Mouse (Mus musculus): ENCODE measurements around the gene Tssk4. TPM values are rescaled to one million over a fixed set of nuclear protein-coding genes. Genes with fewer than 3 reads are reported as not detected.

The Tssk4 gene
- polyA plus RNA-seq (2015; fragmentation: Nextera tagmentation; extraction: Ambion mirVana) = 0.88 and 1.1 TPM in 2 replicates

DNA sequence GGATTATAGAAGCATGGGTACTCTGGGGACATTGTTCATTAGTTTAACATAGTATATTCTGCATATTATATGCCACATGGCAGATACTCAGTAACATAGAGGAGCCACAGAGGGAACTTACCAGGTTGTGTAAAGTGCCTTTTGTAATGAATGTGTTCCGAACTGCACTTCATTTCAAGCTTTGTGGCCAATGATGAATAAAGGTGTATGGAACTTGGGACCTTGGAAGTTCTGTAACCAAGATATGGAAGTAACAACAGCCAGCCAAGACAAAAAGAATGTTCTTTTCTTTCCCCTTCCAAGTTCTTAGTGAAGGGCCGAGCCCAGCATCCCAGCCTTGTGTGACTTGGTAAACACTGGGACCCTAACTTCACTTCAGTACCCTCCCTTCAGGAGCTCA lies at the start of gene Tssk4:
Tssk4 (plus strand) TSS at position 301 of the 400 bp plus-strand sequence.
- H3K27me3 ChIP-seq = no peaks in the 10 kb centered on the region
- H3K4me2 ChIP-seq = no peak within 1 kb of the TSS
- H3K9ac ChIP-seq = no peak within 1 kb of the TSS
- WGBS = 92% methylated on average over 2 of the region's 2 CpGs
- H3K27ac ChIP-seq = no peak within 1 kb of the TSS
- H3K36me3 ChIP-seq = peaks cover 9% of the 10 kb centered on the region
- no peak for ATAC-seq (ENCODE audit: borderline replicate concordance, extremely low read depth, low FRiP score, low TSS enrichment)
- H3K9me3 ChIP-seq = no peaks in the 10 kb centered on the region
- peaks cover 5% of the 10 kb centered on the region for H3K4me1 ChIP-seq
- no peak within 1 kb of the TSS for H3K4me3 ChIP-seq

DNA sequence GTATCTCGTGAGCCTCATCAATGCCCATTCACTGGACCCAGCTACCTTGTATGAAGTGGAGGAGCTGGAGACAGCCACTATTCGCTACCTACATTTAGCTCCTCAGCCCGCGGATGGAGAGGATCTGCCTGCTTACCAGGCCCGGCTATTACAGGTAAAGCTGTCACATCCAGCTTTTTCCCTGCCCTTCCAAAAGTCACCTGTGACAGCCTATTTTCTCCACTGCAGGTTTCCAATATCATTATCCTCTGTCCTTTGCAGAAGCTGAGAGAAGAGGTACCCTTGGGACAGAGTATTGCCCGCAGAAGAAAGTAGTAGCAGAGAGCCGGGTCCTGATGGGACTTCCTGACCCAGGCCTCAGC lies 46.7 kb upstream of the Tssk4 start, which contains the start of gene Irf9:
Irf9 (plus strand) TSS at position 301 of the 362 bp plus-strand sequence.
- Histone ChIP-seq H3K4me2 (peak within 1 kb of the TSS; percentile 61), H3K4me3 (peak within 1 kb of the TSS; percentile 39), H3K36me3 (peaks cover 64% of the 10 kb centered on the region), H3K27me3 (no peaks in the 10 kb centered on the region), H3K9me3 (no peaks in the 10 kb centered on the region), H3K27ac (peak within 1 kb of the TSS; percentile 76), H3K4me1 (peaks cover 16% of the 10 kb centered on the region), H3K9ac (peak within 1 kb of the TSS; percentile 33; the same call in 1 of the 2 replicates)
- WGBS = 79% methylated on average over 7 of the region's 7 CpGs
- no peak for ATAC-seq (ENCODE audit: borderline replicate concordance, extremely low read depth, low FRiP score, low TSS enrichment)

DNA sequence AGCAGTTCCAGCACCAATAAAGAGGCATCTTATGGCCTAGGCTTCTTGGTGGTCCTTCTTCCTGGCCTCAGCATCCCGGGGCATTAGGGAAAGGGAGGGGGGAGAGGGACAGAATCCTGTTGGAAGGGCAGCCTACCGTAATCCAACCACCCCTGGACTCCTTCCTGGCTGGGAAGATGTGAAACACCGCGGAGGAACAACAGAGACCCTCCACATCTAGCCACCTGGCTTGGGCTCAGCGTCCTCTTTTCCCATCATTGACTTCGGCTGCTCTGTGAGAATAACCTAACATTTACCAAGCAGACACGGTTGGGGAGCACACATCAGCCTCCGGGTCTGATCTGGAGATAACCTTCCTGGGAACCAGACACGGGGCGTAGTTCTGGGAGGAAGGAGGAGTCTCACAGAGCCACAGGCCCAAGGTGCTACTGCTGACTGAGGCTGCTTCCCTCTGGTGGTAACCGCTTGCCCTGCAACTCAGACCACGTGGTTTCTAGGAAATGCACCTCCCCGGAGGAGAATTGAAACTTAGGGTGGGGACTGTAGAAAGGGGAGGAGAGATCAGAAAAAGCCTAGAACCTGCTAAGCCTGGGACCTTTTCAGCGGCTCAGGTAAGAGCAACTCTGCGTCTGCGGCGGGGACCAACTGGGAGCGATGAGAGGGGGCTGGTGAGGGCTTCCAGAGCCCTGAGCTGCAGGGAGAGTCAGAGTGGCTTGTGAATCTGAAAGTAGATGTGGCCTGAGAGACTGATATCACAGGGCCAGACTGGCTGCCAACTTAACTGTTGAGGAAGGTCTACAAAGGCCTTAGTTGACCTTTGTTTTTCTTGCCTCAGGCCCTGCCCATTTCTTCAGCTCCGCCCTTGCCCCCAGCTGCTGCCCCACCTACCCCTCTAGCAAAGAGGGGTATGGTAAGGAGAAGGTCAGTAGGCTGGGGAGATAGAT lies 46.1 kb upstream of the Tssk4 start:
- no peaks in the 10 kb centered on the region for H3K9me3 ChIP-seq
- H3K36me3 ChIP-seq = peaks cover 65% of the 10 kb centered on the region
- peak overlapping the region; percentile 33; the same call in 1 of the 2 replicates for H3K9ac ChIP-seq
- no peaks in the 10 kb centered on the region for H3K27me3 ChIP-seq
- peak; percentile 89 for ATAC-seq (ENCODE audit: borderline replicate concordance, extremely low read depth, low FRiP score, low TSS enrichment)
- peak overlapping the region; percentile 61 for H3K4me2 ChIP-seq
- WGBS = 10% methylated on average over 19 of the region's 19 CpGs
- peaks cover 16% of the 10 kb centered on the region for H3K4me1 ChIP-seq
- peak overlapping the region; percentile 39 for H3K4me3 ChIP-seq
- H3K27ac ChIP-seq = peak overlapping the region; percentile 76

DNA sequence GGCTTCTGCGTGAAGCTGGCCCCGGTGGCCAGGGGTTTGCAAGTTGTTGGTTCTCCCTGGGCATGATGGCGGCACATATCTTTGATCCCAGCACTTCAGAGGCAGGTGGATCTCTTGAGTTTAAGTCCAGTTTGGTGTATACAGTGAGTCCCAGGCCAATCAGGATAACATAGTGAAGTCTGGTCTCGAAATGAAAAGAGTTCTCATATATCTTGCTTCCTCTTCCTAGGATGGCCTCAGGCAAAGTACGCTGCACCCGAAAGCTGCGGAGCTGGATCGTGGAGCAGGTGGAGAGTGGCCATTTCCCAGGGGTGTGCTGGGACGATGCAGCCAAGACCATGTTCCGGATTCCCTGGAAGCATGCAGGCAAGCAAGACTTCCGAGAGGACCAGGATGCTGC lies 45.2 kb upstream of the Tssk4 start:
- peak overlapping the region; percentile 33; the same call in 1 of the 2 replicates for H3K9ac ChIP-seq
- no peaks in the 10 kb centered on the region for H3K27me3 ChIP-seq
- H3K9me3 ChIP-seq = no peaks in the 10 kb centered on the region
- H3K4me2 ChIP-seq = peak overlapping the region; percentile 61
- H3K36me3 ChIP-seq = peaks cover 63% of the 10 kb centered on the region
- peak overlapping the region; percentile 39 for H3K4me3 ChIP-seq
- 92% methylated on average over 11 of the region's 11 CpGs for WGBS
- H3K27ac ChIP-seq = 0 out of 2 replicates have a peak overlapping the region, but pooled peaks have one; percentile 76
- ATAC-seq (ENCODE audit: borderline replicate concordance, extremely low read depth, low FRiP score, low TSS enrichment) = no peak
- H3K4me1 ChIP-seq = peaks cover 16% of the 10 kb centered on the region

DNA sequence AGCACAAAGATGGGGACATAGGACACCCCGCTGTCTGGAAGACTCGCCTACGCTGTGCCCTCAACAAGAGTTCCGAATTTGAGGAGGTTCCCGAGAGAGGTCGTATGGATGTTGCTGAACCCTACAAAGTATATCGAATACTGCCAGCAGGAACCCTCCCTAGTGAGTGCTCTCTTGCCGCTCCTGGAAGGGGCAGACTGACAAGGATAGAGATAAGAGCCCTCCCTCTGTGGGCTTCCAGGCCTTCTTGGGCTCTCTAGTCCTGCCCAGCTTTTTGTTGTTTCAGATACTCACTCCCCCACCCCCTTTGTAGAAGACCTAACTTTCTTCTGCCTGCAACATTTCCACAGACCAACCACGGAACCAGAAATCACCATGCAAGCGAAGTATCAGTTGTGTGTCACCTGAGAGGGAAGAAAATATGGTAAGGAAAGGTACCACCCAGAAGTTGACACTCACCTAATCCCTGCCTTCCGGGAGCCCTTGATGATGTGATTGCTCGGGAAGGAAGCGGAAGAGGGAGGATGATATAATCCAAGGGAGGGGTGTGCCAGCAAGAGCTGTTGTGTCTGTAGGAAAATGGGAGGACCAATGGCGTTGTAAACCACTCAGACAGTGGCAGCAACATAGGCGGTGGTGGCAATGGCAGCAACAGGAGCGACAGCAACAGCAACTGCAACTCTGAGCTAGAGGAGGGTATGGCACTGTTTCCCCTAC lies 44.1 kb upstream of the Tssk4 start:
- Histone ChIP-seq H3K4me3 (no peak overlapping the region), H3K4me1 (peaks cover 16% of the 10 kb centered on the region), H3K36me3 (peaks cover 53% of the 10 kb centered on the region), H3K27ac (no peak overlapping the region), H3K4me2 (no peak overlapping the region), H3K9ac (no peak overlapping the region), H3K27me3 (no peaks in the 10 kb centered on the region), H3K9me3 (no peaks in the 10 kb centered on the region)
- ATAC-seq (ENCODE audit: borderline replicate concordance, extremely low read depth, low FRiP score, low TSS enrichment) = no peak
- 88% methylated on average over 16 of the region's 16 CpGs for WGBS

DNA sequence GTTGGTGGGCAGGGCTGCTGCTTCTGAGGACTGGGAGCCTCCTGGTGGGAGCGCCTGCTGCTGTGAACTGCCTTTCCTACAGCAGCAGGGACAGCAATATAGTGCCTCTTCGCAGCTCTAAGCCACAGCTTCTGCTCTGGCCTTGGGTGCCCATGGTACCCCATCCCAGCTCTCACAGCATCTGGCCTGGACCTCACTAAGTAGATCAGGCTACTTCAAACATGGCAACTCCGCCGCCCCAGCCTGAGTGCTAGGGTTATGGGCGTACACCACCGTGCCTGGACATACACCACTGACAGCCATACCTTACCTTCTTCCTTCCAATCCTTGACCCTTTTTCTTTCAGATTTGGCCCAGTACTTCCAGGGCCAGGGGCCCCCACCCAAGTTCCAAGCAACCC lies 41.6 kb upstream of the Tssk4 start:
- ATAC-seq (ENCODE audit: borderline replicate concordance, extremely low read depth, low FRiP score, low TSS enrichment) = no peak
- Histone ChIP-seq H3K27me3 (no peaks in the 10 kb centered on the region), H3K36me3 (peaks cover 30% of the 10 kb centered on the region), H3K4me3 (no peak overlapping the region), H3K9me3 (no peaks in the 10 kb centered on the region), H3K4me2 (no peak overlapping the region), H3K9ac (no peak overlapping the region), H3K4me1 (peaks cover 15% of the 10 kb centered on the region), H3K27ac (no peak overlapping the region)
- WGBS = 85% methylated on average over 6 of the region's 6 CpGs

DNA sequence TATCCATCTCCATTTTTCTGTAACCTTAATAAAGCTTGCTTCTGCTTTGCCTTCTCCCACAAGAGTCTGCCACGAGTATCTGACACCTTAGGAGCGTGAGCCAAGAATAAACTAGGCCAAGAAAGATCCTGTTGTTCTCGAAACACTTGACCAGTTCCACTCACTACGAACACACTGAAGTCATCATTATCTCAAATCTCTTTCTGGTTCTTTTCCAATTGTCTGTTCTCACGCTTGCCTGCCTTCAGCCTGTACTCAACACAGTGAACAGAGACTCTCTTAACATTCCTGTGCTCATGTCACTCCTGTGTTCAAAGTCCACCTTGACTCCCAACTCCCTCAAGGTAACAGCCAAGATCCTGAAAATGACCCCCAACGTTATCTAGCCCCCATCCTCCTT lies 36.6 kb upstream of the Tssk4 start:
- Histone ChIP-seq H3K4me2 (no peak overlapping the region), H3K9ac (no peak overlapping the region), H3K4me1 (peaks cover 7% of the 10 kb centered on the region; the same call in 1 of the 2 replicates), H3K27me3 (no peaks in the 10 kb centered on the region), H3K9me3 (no peaks in the 10 kb centered on the region), H3K4me3 (no peak overlapping the region), H3K27ac (no peak overlapping the region), H3K36me3 (peaks cover 14% of the 10 kb centered on the region)
- no peak for ATAC-seq (ENCODE audit: borderline replicate concordance, extremely low read depth, low FRiP score, low TSS enrichment)
- WGBS = 47% methylated on average over 6 of the region's 6 CpGs

DNA sequence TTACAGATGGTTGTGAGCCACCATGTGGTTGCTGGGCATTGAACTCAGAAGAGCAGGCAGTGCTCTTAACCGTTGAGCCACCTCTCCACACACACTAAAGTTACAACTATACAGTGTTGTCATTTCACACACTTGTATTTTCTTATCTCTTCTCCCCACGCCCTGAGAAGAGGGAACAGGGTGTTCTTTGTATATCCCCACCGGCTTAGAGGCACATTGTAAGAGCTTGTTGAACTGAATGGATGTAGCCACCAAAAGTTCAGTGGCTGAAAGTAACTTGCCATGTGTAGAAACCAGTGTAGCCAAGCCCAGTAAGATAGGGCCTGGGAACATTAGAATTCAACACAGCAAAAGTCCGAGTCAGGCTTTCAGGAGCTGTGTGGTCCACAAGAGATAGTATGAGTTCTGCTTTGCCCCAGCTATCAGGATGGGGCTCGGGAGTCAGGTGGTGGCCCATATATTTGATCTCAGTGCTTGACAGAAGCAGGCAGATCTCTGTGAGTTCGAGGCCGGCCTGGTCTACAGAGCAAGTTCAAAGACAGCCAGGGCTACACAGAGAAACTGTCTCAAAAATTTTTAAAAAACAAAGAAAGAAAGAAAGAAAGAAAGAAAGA lies 35.3 kb upstream of the Tssk4 start:
- Histone ChIP-seq H3K4me1 (peaks cover 7% of the 10 kb centered on the region; the same call in 1 of the 2 replicates), H3K27ac (no peak overlapping the region), H3K27me3 (no peaks in the 10 kb centered on the region), H3K9me3 (no peaks in the 10 kb centered on the region), H3K36me3 (peaks cover 2% of the 10 kb centered on the region), H3K4me2 (no peak overlapping the region), H3K9ac (no peak overlapping the region), H3K4me3 (no peak overlapping the region)
- WGBS = 59% methylated on average over 7 of the region's 7 CpGs
- ATAC-seq (ENCODE audit: borderline replicate concordance, extremely low read depth, low FRiP score, low TSS enrichment) = no peak

DNA sequence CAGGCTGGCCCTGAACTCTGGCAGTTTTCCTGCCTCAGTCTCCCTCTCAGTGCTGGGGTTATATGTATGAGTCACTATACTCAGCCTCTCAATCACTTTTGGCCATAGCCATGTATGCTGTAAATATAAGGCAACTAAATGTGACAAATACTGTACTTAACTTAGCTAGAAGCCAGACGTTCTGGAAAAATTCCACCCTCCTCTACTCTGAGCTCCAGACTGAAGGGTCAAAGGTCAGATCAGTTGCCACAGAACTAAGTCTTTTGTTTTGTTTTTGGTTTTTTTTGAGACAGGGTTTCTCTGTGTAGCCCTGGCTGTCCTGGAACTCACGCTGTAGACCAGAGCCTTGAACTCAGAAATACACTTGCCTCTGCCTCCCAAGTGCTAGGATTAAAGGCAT lies 34.1 kb upstream of the Tssk4 start:
- WGBS = 42% methylated on average over 2 of the region's 2 CpGs
- no peak overlapping the region for H3K4me2 ChIP-seq
- no peak overlapping the region for H3K27ac ChIP-seq
- no peak overlapping the region for H3K4me3 ChIP-seq
- H3K27me3 ChIP-seq = no peaks in the 10 kb centered on the region
- peaks cover 7% of the 10 kb centered on the region; the same call in 1 of the 2 replicates for H3K4me1 ChIP-seq
- no peaks in the 10 kb centered on the region for H3K36me3 ChIP-seq
- H3K9ac ChIP-seq = no peak overlapping the region
- no peaks in the 10 kb centered on the region for H3K9me3 ChIP-seq
- ATAC-seq (ENCODE audit: borderline replicate concordance, extremely low read depth, low FRiP score, low TSS enrichment) = no peak

DNA sequence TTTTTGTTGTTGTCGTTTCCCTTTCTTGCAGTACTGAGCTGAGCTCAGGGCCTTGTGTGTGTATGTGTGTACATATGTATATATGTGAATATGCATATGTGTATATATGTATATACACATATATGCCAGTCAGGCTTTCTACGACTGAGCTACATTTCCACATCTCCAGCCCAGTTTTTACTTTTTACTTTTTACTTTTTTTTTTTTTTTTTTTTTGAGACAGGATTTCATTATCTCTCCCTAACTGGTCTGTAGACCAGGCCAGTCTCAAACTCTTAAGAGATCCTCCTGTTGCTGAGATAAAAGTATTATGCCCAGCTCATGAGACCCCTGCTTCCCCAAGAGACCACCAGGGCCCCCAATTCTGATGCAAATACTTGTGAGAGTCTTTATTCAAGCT lies 33.1 kb upstream of the Tssk4 start:
- Histone ChIP-seq H3K4me1 (peaks cover 7% of the 10 kb centered on the region; the same call in 1 of the 2 replicates), H3K4me3 (no peak overlapping the region), H3K27ac (peak overlapping the region; percentile 60; the same call in 1 of the 2 replicates), H3K4me2 (no peak overlapping the region), H3K9me3 (no peaks in the 10 kb centered on the region), H3K36me3 (no peaks in the 10 kb centered on the region), H3K27me3 (no peaks in the 10 kb centered on the region), H3K9ac (no peak overlapping the region)
- WGBS = 71% methylated on average over 2 of the region's 2 CpGs
- no peak for ATAC-seq (ENCODE audit: borderline replicate concordance, extremely low read depth, low FRiP score, low TSS enrichment)

DNA sequence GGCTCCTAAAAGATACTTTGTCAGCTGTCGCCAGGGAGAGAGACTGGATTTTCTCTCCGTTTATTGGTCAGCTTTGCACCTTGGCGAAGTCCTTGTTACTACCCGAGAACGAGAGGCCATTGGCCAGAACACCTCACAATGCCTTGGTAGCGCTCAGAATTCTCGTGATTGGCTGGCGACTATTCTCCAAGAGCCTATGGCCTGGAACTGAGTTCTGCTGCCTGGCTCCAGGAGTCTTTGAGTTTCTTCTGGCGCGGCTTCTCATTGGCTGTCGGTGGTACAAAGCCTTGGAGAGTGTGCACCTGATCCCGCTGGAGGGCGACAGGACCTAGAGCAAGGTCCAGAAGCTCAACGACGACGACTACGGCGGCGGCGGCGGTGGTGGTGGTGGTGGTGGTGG lies 32.2 kb upstream of the Tssk4 start, which contains the start of gene Rec8:
Rec8 (plus strand) TSS at position 216 of the 400 bp plus-strand sequence.
- WGBS = 17% methylated on average over 21 of the region's 21 CpGs
- Histone ChIP-seq H3K4me1 (peaks cover 7% of the 10 kb centered on the region; the same call in 1 of the 2 replicates), H3K27ac (peak within 1 kb of the TSS; percentile 60), H3K36me3 (no peaks in the 10 kb centered on the region), H3K4me3 (peak within 1 kb of the TSS; percentile 36), H3K9me3 (no peaks in the 10 kb centered on the region), H3K4me2 (peak within 1 kb of the TSS; percentile 52), H3K9ac (peak within 1 kb of the TSS; percentile 21), H3K27me3 (no peaks in the 10 kb centered on the region)
- ATAC-seq (ENCODE audit: borderline replicate concordance, extremely low read depth, low FRiP score, low TSS enrichment) = peak; percentile 78
